Mouse (Mus musculus) brain, embryonic 14.5 days (tissue): Measurements from ENCODE around the gene Spry1.

Source experiments
- CTCF ChIP-seq: fragments of 200-500 bp; IDR thresholded peaks from 2 replicates; pipeline ENCODE4 v1.5.1; 2012; ENCODE audit warnings: inconsistent platforms, mild to moderate bottlenecking, moderate library complexity, borderline replicate concordance; ENCODE audit not compliant: insufficient read depth, insufficient read length; ENCODE audit errors: extremely low read depth
- POLR2A ChIP-seq: fragments of 200-500 bp; IDR thresholded peaks from 2 replicates; pipeline ENCODE4 v1.6.1; 2012; ENCODE audit warnings: mild to moderate bottlenecking, inconsistent platforms, borderline replicate concordance; ENCODE audit not compliant: poor library complexity, insufficient read depth, insufficient read length, severe bottlenecking; ENCODE audit errors: extremely low read depth

DNA sequence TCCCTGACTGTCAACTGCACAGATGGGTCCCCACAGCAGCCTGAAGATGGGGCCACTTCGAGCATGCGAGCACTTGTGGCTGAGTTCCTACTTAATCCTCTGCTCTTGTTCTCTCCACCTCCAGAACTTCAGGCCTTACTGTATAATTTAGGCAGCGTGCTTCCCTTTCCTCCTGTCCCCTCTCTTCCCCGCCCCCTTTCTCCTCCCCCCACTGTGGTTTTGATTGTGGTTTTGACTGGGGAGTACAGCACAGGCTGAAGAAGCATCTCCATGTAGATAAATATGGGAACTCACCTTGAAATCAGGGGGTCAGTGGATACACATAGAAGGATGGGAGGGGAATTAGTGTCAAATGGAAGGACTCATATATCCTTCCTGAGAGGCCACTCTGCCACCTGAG lies 53.2 kb downstream of the Spry1 start:
- TF ChIP-seq POLR2A (no peak), CTCF (no peak)
